Mouse (Mus musculus) limb, embryonic 14.5 days (tissue): Measurements from ENCODE around the gene Hoxd9. TPM values are rescaled to one million over a fixed set of nuclear protein-coding genes. Genes with fewer than 3 reads are reported as not detected.
A peak's percentile ranks its signal among the peaks of the same experiment; 100 is the strongest.

ENCODE experiments used
- ATAC-seq: fragments of 200-750 bp; cut with Nextera tagmentation; 2 replicates; pipeline ENCODE4 v1.8.0; 2017; ENCODE audit warnings: low read depth, moderate number of reproducible peaks, moderate TSS enrichment; ENCODE audit not compliant: low FRiP score
- DNase-seq: peaks from one replicate; pipeline ENCODE4 v3.0.0-alpha.2; 2015; ENCODE audit warnings: low spot score
- H3K27ac ChIP-seq: fragments of 300-500 bp; sonication (generic); replicated peaks from 2 replicates; pipeline ENCODE4 v1.5.1; 2014; ENCODE audit warnings: low read depth, mild to moderate bottlenecking, low read length, moderate library complexity, mixed read lengths
- H3K27me3 ChIP-seq: fragments of 300-500 bp; sonication (generic); 2 replicates; pipeline ENCODE4 v1.6.1; 2014; ENCODE audit warnings: low read length, mixed read lengths; ENCODE audit not compliant: control insufficient read depth, insufficient read depth
- H3K36me3 ChIP-seq: fragments of 300-500 bp; sonication (generic); 2 replicates; pipeline ENCODE4 v1.6.1; 2014; ENCODE audit warnings: mild to moderate bottlenecking, low read length, moderate library complexity, mixed read lengths; ENCODE audit not compliant: control insufficient read depth, insufficient read depth
- H3K4me1 ChIP-seq: fragments of 300-500 bp; sonication (generic); 2 replicates; pipeline ENCODE4 v1.6.1; 2014; ENCODE audit warnings: antibody characterized with exemption, low read length, mixed read lengths; ENCODE audit not compliant: control insufficient read depth, insufficient read depth
- H3K4me2 ChIP-seq: fragments of 300-500 bp; sonication (generic); replicated peaks from 2 replicates; pipeline ENCODE4 v1.6.1; 2014; ENCODE audit warnings: low read depth, mild to moderate bottlenecking, low read length, moderate library complexity; ENCODE audit not compliant: severe bottlenecking
- H3K4me3 ChIP-seq: fragments of 300-500 bp; sonication (generic); replicated peaks from 2 replicates; pipeline ENCODE4 v1.5.1; 2014; ENCODE audit warnings: low read length
- H3K9ac ChIP-seq: fragments of 300-500 bp; sonication (generic); 2 replicates; pipeline ENCODE4 v1.6.1; 2014; ENCODE audit warnings: mild to moderate bottlenecking, low read depth, low read length, moderate library complexity; ENCODE audit not compliant: severe bottlenecking
- H3K9me3 ChIP-seq: fragments of 300-500 bp; sonication (generic); 2 replicates; pipeline ENCODE4 v1.6.1; 2016; ENCODE audit warnings: low read length; ENCODE audit not compliant: control insufficient read depth
- POLR2A ChIP-seq: fragments of 200-500 bp; IDR thresholded peaks from 2 replicates; pipeline ENCODE4 v1.8.0; 2012; ENCODE audit warnings: inconsistent platforms, mild to moderate bottlenecking, moderate library complexity, borderline replicate concordance; ENCODE audit not compliant: insufficient read depth, insufficient read length; ENCODE audit errors: extremely low read depth
- WGBS: fragments of 180-500 bp; shearing (Covaris S2); extraction: QIAGEN DNeasy Blood & Tissue Kit; methylation state at CpG from one replicate; pipeline ENCODE4 v1.1.7; 2014; 5-methylcytosine and 5-hydroxymethylcytosine counted together
- polyA plus RNA-seq, 2 experiments: library from polyadenylated mRNA; depleted of rRNA in 1 of 2; stranded (reverse) in 1 of 2; unstranded in 1 of 2; fragments of >200 nt; fragmentation: Nextera tagmentation in 1 of 2; extraction: Ambion mirVana in 1 of 2; gene quantifications; 2 replicates each; pipeline versions ENCODE4 v1.2.1 to v1.2.3; 2012 to 2014

The Hoxd9 gene
- polyA plus RNA-seq, 2 experiments = 8.7 to 19.6 TPM

GRCm38 (mm10) chr2:74733317-74733661 lies 35.8 kb downstream of the Hoxd9 start:
- DNase-seq (no peak), ATAC-seq (no peak)
- no peak overlapping the region for H3K27ac ChIP-seq
- no peaks in the 10 kb centered on the region for H3K36me3 ChIP-seq
- H3K4me2 ChIP-seq = peak overlapping the region; percentile 28
- no peaks in the 10 kb centered on the region for H3K9me3 ChIP-seq
- 3% methylated on average over 16 of the region's 16 CpGs for WGBS
- H3K4me3 ChIP-seq = peak overlapping the region; percentile 21; the same call in 1 of the 2 replicates
- H3K4me1 ChIP-seq = peaks cover 12% of the 10 kb centered on the region; the same call in 1 of the 2 replicates
- no peak for TF ChIP-seq POLR2A
- peaks cover 95% of the 10 kb centered on the region for H3K27me3 ChIP-seq
- no peak overlapping the region for H3K9ac ChIP-seq

- Histone ChIP-seq H3K9ac (no peak overlapping the region), H3K27ac (no peak overlapping the region), H3K9me3 (no peaks in the 10 kb centered on the region), H3K27me3 (peaks cover 96% of the 10 kb centered on the region), H3K36me3 (no peaks in the 10 kb centered on the region), H3K4me3 (no peak overlapping the region), H3K4me1 (peaks cover 12% of the 10 kb centered on the region; the same call in 1 of the 2 replicates), H3K4me2 (no peak overlapping the region)
- DNase-seq (no peak), ATAC-seq (no peak)
- 14% methylated on average over 6 of the region's 6 CpGs for WGBS
- no peak for TF ChIP-seq POLR2A
Observed at GRCm38 (mm10) chr2:74733765-74734164, 36.2 kb downstream of the Hoxd9 start.

GRCm38 (mm10) chr2:74734451-74734850 lies 36.9 kb downstream of the Hoxd9 start:
- no peak overlapping the region for H3K9ac ChIP-seq
- H3K9me3 ChIP-seq = no peaks in the 10 kb centered on the region
- TF ChIP-seq POLR2A = no peak
- H3K27ac ChIP-seq = no peak overlapping the region
- no peaks in the 10 kb centered on the region for H3K36me3 ChIP-seq
- ATAC-seq (no peak), DNase-seq (no peak)
- no peak overlapping the region for H3K4me2 ChIP-seq
- peaks cover 12% of the 10 kb centered on the region; the same call in 1 of the 2 replicates for H3K4me1 ChIP-seq
- H3K27me3 ChIP-seq = peaks cover 96% of the 10 kb centered on the region
- no peak overlapping the region for H3K4me3 ChIP-seq
- 8% methylated on average over 13 of the region's 13 CpGs for WGBS

- no peak overlapping the region for H3K4me3 ChIP-seq
- H3K9me3 ChIP-seq = no peaks in the 10 kb centered on the region
- no peaks in the 10 kb centered on the region for H3K36me3 ChIP-seq
- WGBS = 13% methylated on average over 27 of the region's 27 CpGs
- no peak overlapping the region for H3K9ac ChIP-seq
- ATAC-seq (no peak), DNase-seq (no peak)
- peaks cover 12% of the 10 kb centered on the region for H3K4me1 ChIP-seq
- H3K27ac ChIP-seq = no peak overlapping the region
- no peak for TF ChIP-seq POLR2A
- H3K4me2 ChIP-seq = no peak overlapping the region
- peaks cover 97% of the 10 kb centered on the region for H3K27me3 ChIP-seq
Observed at GRCm38 (mm10) chr2:74734996-74735811, 37.7 kb downstream of the Hoxd9 start.

GRCm38 (mm10) chr2:74735851-74736687 lies 38.5 kb downstream of the Hoxd9 start:
- WGBS = 2% methylated on average over 36 of the region's 42 CpGs

More at GRCm38 (mm10) chr2:74735851-74736687, 38.5 kb downstream of the Hoxd9 start:
- Histone ChIP-seq H3K36me3 (no peaks in the 10 kb centered on the region), H3K9ac (0 out of 2 replicates have a peak overlapping the region, but pooled peaks have one; percentile 13), H3K27ac (no peak overlapping the region), H3K4me2 (peak overlapping the region; percentile 43), H3K4me3 (peak overlapping the region; percentile 21), H3K27me3 (peaks cover 97% of the 10 kb centered on the region), H3K4me1 (peaks cover 14% of the 10 kb centered on the region), H3K9me3 (no peaks in the 10 kb centered on the region)
- ATAC-seq = no peak; the same call in 1 of the 2 replicates
- DNase-seq = no peak
- no peak for TF ChIP-seq POLR2A
